Comparison of ENCODE assay signal across 9 mouse cellular contexts in genomic region chr2:157030804-157031203, GRCm38 (mm10). TPM values are rescaled to one million over a fixed set of nuclear protein-coding genes. Genes with fewer than 3 reads are reported as not detected.
A peak's percentile ranks its signal among the peaks of the same experiment; 100 is the strongest.
DNase-seq lines count a peak whose midpoint lies in the region; TF ChIP-seq lines count a peak whose summit lies in the region.
"Had no signal": no experiment of that assay in that cellular context is flagged by ENCODE, and none has a peak within 500 bp of the region (broad histone marks: within the 10 kb centered on the region; RNA-seq: fewer than 3 reads in every experiment).

No protein-coding gene starts in this region.

- H3K4me1 ChIP-seq in bone marrow macrophage, adult 2 months (ENCODE audit: control insufficient read depth, insufficient read depth, low read length), result peaks cover 2% of the 10 kb centered on the region
- H3K4me1 ChIP-seq: limb, embryonic 13.5 days had no signal

- no peak overlapping the region for H3K27ac ChIP-seq in bone marrow macrophage, adult 2 months (ENCODE audit: insufficient read depth, low read depth, low read length)
- H3K27ac ChIP-seq: limb, embryonic 13.5 days had no signal

- TF ChIP-seq POLR2A in bone marrow macrophage, adult 2 months (IDR thresholded peaks at IDR 0.05; ENCODE audit: borderline replicate concordance, low read depth, low read length), result no peak

- H3K4me3 ChIP-seq in bone marrow macrophage, adult 2 months (ENCODE audit: insufficient read depth, low read length), result no peak overlapping the region
- H3K4me3 ChIP-seq: limb, embryonic 13.5 days had no signal

- DNase-seq in ES-CJ7 (ENCODE audit: low read depth, low spot score), result peak; percentile 89
- DNase-seq in fibroblast of lung, adult 2 months (ENCODE audit: low read depth), result peak; percentile 26
- DNase-seq in heart, postnatal 14 days, result peak; percentile 87 to 93
- DNase-seq in layer of hippocampus, adult 8-10 months (ENCODE audit: low spot score in 2 of 2), result peak; percentile 70 to 86
- DNase-seq in lung, postnatal 25 days (ENCODE audit: low spot score), result peak; percentile 83
- DNase-seq in right cerebral cortex, postnatal 10 days (ENCODE audit: low spot score in 2 of 2), result peak; percentile 87 to 91
- peak; percentile 90 for DNase-seq in urinary bladder, postnatal 14 days (ENCODE audit: low spot score)

- TF ChIP-seq CTCF in bone marrow macrophage, adult 2 months (IDR thresholded peaks at IDR 0.05; ENCODE audit: low read depth, low read length), result peak; percentile 70

- intact Hi-C loops in heart, postnatal 14 days (cut with DNase I), result loop anchor here (2.0 to 5.0 kb wide), 3 partner anchors 48 to 129 kb away; partner anchors contain the start of gene Soga1

RNA-seq across cellular contexts. Expression of gene Dsn1, which starts 23.9 kb away (rescaled TPM):
- polyA plus RNA-seq in bone marrow macrophage, adult 2 months (2012; ENCODE audit: insufficient read depth, insufficient read length, missing spikeins), result 11.4 and 13.0 TPM in 2 replicates
- total RNA-seq in heart, postnatal 14 days (2021), result 1 to 10 TPM; 3.9 to 4.1 TPM
- 1 to 10 TPM; 4.5 to 6.3 (median 5.3) TPM for total RNA-seq in layer of hippocampus, adult 8-10 months (2022)

RNA-seq across cellular contexts. Expression of gene Ndrg3, which starts 38.9 kb away (rescaled TPM):
- polyA plus RNA-seq in bone marrow macrophage, adult 2 months (2012; ENCODE audit: insufficient read depth, insufficient read length, missing spikeins), result 68.3 and 81.0 TPM in 2 replicates
- total RNA-seq in heart, postnatal 14 days (2021), result 10 to 100 TPM; 23.3 to 24.5 TPM
- 100 to 1,000 TPM; 385 to 449 (median 420) TPM for total RNA-seq in layer of hippocampus, adult 8-10 months (2022)

RNA-seq across cellular contexts. Expression of gene Soga1, which starts 48.2 kb away (rescaled TPM):
- 10.9 and 14.9 TPM in 2 replicates for polyA plus RNA-seq in bone marrow macrophage, adult 2 months (2012; ENCODE audit: insufficient read depth, insufficient read length, missing spikeins)
- 10 to 100 TPM; 22.8 to 23.8 TPM for total RNA-seq in heart, postnatal 14 days (2021)
- total RNA-seq in layer of hippocampus, adult 8-10 months (2022), result 10 to 100 TPM; 30.9 to 38.3 (median 34.4) TPM

RNA-seq across cellular contexts. Expression of gene Tldc2, which starts 56.1 kb away (rescaled TPM):
- polyA plus RNA-seq in bone marrow macrophage, adult 2 months (2012; ENCODE audit: insufficient read depth, insufficient read length, missing spikeins), result not detected in 2 replicates
- not detected for total RNA-seq in heart, postnatal 14 days (2021)
- total RNA-seq in layer of hippocampus, adult 8-10 months (2022), result not detected
- polyA plus RNA-seq: limb, embryonic 13.5 days had no signal

Comparison
In these comparisons a context has a peak if more than half of its experiments do, and no peak if none do; other contexts are left out.
1. DNase-seq: peak in every context shown above with its lines; median percentile 90 in heart, postnatal 14 days; 90 in urinary bladder, postnatal 14 days; 89 in ES-CJ7; 89 in right cerebral cortex, postnatal 10 days; 83 in lung, postnatal 25 days; 78 in layer of hippocampus, adult 8-10 months; 26 in fibroblast of lung, adult 2 months.
2. RNA of gene Ndrg3, which starts 38.9 kb away (total RNA-seq): 385 to 449 TPM in layer of hippocampus, adult 8-10 months; 23.3 to 24.5 TPM in heart, postnatal 14 days; every median in the first group is over 10 times any median in the second.